Mouse (Mus musculus): ENCODE measurements at regions not wholly inside any gene's neighbourhood (a gene's known extent, or its start where the extent isn't known, plus 50 kb on each side); places are given as distances from the start of the nearest gene placed in this dataset.

DNA sequence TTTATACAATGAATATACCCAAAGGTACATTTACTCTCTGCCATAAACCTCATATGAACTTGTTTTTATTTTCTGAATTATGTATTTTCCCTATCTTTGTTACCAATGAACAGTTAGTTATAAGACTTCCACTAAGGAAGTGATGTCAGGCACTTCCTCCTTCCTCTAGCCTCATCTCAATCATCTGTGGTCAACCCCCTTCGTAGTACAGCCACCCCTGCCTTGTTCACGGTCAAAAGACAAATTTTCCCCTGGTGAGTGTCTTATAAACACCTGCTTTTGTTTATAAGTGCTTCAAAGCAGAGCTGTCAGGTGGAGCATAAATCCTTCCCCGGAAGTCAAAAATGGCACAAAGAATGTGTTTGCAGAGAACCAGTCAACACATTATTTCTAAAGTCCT lies 312.0 kb downstream of the Spry2 start:
- no peak for TF ChIP-seq CTCF (conservative IDR thresholded peaks at IDR 0.05; ENCODE audit: low read length)
- no peak for TF ChIP-seq POU5F1 (IDR thresholded peaks at IDR 0.05; ENCODE audit: borderline replicate concordance, low read length)
